Mouse (Mus musculus) kidney, adult 9 months (tissue): Measurements from ENCODE around the gene Ntan1.
"Not testable (repeated sequence)": the region's sequence is repeated elsewhere in the genome, so short reads cannot be mapped to it uniquely, and the experiment has no call there.

Experiments used
- DNase-seq: peaks from one replicate; pipeline ENCODE4 v3.0.0; 2022

Gene Ntan1

DNA sequence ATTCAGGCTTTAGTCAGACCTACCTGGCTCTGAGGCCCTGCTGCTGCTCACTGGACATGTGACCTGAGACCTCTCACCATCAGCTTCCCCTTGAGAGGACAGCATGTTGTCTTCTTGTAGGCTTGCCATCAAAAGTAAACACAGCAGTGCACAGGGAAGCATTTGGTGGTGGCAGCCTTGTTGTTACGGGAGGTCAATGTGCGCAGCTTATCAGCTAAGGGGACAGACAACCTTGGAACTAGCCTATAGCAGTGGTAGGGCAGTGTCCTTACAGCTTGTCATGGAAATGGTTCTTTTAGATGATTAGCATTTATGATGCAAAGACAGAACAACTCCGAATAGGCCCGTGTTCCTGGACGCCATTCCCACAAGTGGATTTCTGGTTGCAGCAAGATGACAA, 15.7 kb downstream of the Ntan1 start:
- no peak for DNase-seq

GRCm38 (mm10) chr16:13840056-13840455, 21.4 kb downstream of the Ntan1 start:
- no peak for DNase-seq

GRCm38 (mm10) chr16:13840956-13841355, 22.3 kb downstream of the Ntan1 start:
- DNase-seq, result no peak

DNA sequence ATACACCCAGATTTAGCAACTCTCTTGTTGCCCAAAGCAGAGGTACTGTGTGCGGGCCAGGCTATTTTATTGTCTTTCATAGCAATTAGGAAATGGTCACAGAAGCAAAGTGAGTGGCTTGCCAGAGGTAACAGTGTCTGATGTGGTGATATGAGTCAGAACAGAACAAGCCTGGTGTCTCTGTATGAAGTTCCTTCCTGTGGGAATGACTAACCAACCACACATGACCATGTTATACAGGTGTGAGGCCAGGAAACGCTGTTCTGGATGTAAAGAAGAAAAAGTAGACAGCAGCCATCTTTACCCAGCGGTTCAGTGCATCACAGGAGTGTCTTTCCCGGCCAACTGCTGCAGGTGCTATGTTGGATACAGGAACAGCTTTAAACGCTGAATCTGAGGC, 26.4 kb downstream of the Ntan1 start:
- no peak for DNase-seq

GRCm38 (mm10) chr16:13846675-13847074, 28.0 kb downstream of the Ntan1 start:
- no peak for DNase-seq

DNA sequence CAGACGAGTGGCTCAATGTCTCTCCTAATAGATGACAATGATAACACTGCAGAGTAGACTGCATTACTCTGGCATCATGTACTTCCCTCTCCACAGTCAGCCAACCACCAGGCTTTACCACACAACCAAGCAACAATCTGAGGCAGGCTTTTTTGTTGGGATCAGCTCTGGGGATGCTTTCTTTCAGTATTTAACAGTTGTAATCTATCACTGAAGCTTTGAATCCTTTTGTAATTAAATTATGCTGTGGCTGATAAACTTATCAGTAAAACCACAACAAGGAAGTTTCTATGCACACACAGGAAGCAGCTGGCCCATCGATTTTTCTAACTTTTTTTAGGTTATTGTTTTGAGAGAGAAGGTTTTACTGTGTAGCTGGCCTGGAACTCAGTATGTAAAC, 29.7 kb downstream of the Ntan1 start:
- DNase-seq, result no peak

DNA sequence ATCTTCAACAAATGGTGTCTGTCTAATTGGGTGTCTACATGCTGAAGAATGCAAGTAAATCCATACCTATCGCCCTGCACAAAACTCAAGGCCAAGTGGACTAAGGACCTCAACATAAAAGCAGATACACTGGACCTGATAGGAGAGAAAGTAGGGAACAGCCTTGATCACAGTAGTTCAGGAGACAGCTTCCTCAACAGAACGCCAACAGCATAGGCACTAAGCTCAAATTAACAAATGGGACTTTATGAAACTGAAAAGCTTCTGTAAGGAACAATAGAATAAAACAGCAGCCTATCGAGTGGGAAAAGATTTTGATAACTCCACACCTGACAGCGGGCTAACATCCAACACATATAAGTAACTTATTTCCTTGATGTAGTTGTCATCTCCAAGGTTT, 32.8 kb downstream of the Ntan1 start:
- DNase-seq, result no peak

DNA sequence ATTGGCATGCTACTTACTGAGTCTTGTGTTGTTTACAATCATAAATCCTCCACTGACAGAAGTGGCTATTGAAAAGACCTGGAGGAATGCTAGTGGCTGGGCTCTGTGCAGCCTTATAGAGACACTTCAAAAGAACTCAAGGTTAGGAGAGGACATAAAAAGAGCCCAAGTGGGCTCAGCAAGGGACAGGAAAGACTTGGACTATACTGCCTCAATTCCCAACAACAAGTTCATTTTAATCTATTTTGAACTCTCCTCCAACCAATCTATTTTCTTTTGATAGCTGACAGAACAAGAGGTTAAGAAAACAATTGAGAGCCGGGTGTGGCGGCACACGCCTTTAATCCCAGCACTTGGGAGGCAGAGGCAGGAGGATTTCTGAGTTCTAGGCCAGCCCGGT, 35.2 kb downstream of the Ntan1 start:
- no peak for DNase-seq

GRCm38 (mm10) chr16:13866076-13866475, 47.4 kb downstream of the Ntan1 start:
- peak; percentile 11 for DNase-seq

GRCm38 (mm10) chr16:13866616-13867015, 48.0 kb downstream of the Ntan1 start:
- DNase-seq, result no peak

DNA sequence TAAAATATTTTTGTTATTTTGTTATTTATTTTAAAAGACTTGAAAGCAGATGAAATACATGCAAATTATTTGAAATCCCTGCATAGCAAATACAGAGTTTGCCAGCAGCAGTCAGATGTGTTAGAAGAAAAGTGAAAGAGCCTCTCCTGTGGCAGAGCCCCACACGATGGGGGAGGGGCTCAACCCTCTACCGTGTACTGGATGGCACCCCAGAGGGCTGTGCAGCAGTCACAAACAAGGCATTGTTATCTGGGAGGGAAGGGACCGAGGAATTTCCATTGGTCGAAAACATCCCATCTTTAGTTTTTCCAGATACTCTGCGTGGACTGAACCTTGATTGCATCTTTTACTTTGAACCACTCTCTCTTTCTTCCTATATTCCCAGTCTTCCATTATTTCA, 48.8 kb downstream of the Ntan1 start:
- DNase-seq, result not testable (repeated sequence)

- no peak for DNase-seq
Observed at GRCm38 (mm10) chr16:13867910-13868514, 49.4 kb downstream of the Ntan1 start.

DNA sequence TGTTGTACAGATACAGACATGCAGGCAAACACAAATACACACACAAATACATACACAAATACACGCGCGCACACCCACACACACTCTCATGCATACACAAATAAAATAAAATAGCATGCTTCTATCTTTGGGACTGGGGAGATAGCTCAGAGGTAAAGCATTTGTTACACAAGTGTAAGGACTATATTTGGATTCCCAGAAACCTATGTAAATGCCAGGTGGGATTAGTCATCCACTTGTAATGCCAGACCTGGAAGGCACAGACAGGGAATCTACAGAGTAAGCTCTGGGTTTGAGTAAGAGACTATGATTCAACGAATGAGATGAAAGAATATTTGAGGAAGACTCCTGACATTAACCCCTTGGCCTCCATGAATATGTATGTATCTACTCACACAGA, 56.8 kb downstream of the Ntan1 start:
- DNase-seq, result no peak

DNA sequence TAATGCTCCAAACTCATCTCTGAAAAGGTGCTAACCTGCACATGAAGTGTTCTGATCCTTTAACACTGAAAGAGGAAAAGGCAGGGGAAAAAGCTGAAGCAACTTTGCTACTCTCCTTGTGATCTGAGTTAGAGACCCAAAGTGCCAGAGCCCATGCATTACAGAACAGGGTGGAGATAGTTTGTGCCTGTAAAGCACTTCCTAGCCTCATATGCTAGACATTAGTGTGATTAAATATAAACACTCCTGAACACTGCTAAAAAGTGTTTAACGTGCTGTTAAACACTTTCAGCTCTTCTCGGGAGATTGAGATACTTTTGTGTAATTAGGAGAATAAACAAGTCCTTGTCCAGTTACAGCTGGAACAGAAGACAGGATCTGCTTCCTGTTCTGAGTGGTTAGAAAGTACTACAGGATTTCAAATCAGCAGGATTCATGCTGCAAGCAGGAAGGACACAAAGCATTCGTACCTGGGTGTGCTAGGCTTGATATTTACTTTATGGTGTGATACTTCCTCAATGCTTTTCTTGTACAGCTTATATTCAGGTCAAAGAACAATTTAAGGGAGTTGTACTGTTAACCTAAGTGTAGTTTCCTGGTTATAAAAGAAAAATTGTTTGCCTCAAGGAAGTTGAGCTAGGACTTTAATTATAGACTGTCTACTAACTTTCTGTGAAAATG, 64.6 kb downstream of the Ntan1 start:
- DNase-seq, result no peak
